Mouse (Mus musculus) liver, embryonic 11.5 days (tissue): ENCODE results near the gene Vamp2. TPM values are rescaled to one million over a fixed set of nuclear protein-coding genes. Genes with fewer than 3 reads are reported as not detected.

Experiments used
- ATAC-seq: fragments of 200-750 bp; cut with Nextera tagmentation; replicated peaks from 2 replicates; pipeline ENCODE4 v1.8.0; 2017; ENCODE audit warnings: moderate number of reproducible peaks, mild to moderate bottlenecking, moderate TSS enrichment, moderate library complexity; ENCODE audit not compliant: low FRiP score
- DNase-seq: peaks from one replicate; pipeline ENCODE4 v3.0.0-alpha.2; 2017; ENCODE audit warnings: low spot score
- H3K27ac ChIP-seq: fragments of 300-500 bp; sonication (generic); 2 replicates; pipeline ENCODE4 v1.5.1; 2014; ENCODE audit warnings: mild to moderate bottlenecking, low read depth, low read length, control low read depth
- H3K27me3 ChIP-seq: fragments of 300-500 bp; sonication (generic); replicated peaks from 2 replicates; pipeline ENCODE4 v1.6.1; 2014; ENCODE audit warnings: low read length, mixed read lengths; ENCODE audit not compliant: control insufficient read depth, insufficient read depth
- H3K36me3 ChIP-seq: fragments of 300-500 bp; sonication (generic); 2 replicates; pipeline ENCODE4 v1.6.1; 2014; ENCODE audit warnings: mild to moderate bottlenecking, low read length, moderate library complexity, mixed read lengths; ENCODE audit not compliant: control insufficient read depth, insufficient read depth
- H3K4me1 ChIP-seq: fragments of 300-500 bp; sonication (generic); replicated peaks from 2 replicates; pipeline ENCODE4 v1.6.1; 2014; ENCODE audit warnings: low read length, mixed read lengths; ENCODE audit not compliant: control insufficient read depth, insufficient read depth
- H3K4me2 ChIP-seq: fragments of 300-500 bp; sonication (generic); 2 replicates; pipeline ENCODE4 v1.6.1; 2014; ENCODE audit warnings: mild to moderate bottlenecking, control low read depth, moderate library complexity
- H3K4me3 ChIP-seq: fragments of 300-500 bp; sonication (generic); 2 replicates; pipeline ENCODE4 v1.5.1; 2014; ENCODE audit warnings: low read depth, low read length, control low read depth
- H3K9ac ChIP-seq: fragments of 300-500 bp; sonication (generic); 2 replicates; pipeline ENCODE4 v1.6.1; 2014; ENCODE audit warnings: low read depth, low read length, control low read depth
- H3K9me3 ChIP-seq: fragments of 300-500 bp; sonication (generic); 2 replicates; pipeline ENCODE4 v1.6.1; 2016; ENCODE audit warnings: low read length, inconsistent platforms, mixed read lengths; ENCODE audit not compliant: control insufficient read depth
- WGBS: fragments of 180-500 bp; shearing (Covaris S2); extraction: QIAGEN DNeasy Blood & Tissue Kit; methylation state at CpG from one replicate; pipeline ENCODE4 v1.1.7; 2014; 5-methylcytosine and 5-hydroxymethylcytosine counted together
- polyA plus RNA-seq: library from polyadenylated mRNA; unstranded; fragments of >200 nt; fragmentation: Nextera tagmentation; extraction: Ambion mirVana; gene quantifications from 2 replicates; pipeline ENCODE4 v1.2.1, GENCODE M21; 2014

Gene Vamp2
- polyA plus RNA-seq, 1 experiment from 2014 or later: 56.0 TPM

DNA sequence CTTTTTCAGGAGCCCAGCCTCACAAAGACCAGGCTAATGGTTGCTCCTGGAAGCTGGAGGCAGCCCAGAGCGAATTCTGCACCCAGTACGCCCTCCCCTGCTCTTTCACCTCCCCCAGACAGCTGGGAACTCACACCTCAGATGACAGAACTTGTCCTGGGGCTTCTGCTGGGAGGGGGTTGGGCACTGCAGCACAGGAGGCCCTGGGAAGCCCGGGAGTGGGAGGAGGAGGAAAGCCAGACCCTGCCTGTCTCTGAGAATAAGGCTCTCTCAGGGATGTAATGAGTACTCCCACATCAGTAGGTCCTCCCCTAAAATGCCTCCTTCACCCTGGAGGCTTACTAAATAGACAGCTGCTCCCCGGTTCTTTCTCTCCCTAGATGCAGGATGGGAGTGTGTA, 1.2 kb upstream of the Vamp2 start:
- Histone ChIP-seq H3K4me2 (no peak overlapping the region), H3K9ac (no peak overlapping the region), H3K4me1 (peaks cover 20% of the 10 kb centered on the region), H3K4me3 (no peak overlapping the region), H3K36me3 (peaks cover 10% of the 10 kb centered on the region), H3K27ac (no peak overlapping the region), H3K27me3 (no peaks in the 10 kb centered on the region), H3K9me3 (no peaks in the 10 kb centered on the region)
- ATAC-seq: no peak
- WGBS: 44% methylated on average over 4 of the region's 4 CpGs
- DNase-seq: no peak

DNA sequence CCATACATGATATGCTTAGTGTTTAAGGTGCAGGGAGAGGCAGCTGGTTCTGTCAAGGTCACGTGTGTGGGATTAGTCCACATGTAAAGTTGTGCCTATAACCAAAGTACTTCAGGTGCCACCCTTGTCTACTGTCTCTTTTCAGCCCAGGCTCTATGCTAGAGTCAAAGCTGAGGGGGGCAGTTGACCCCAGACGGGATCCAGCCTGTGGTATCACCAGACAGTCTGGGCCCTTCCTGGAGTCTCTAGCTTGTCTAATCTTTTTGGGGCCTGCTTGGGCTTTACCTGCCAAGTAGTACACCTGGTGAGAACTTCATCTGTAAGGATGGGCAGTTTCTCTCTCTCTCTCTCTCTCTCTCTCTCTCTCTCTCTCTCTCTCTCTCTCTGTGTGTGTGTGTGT, 693 bp upstream of the Vamp2 start:
- ATAC-seq (no peak), DNase-seq (no peak)
- H3K27ac ChIP-seq: no peak overlapping the region
- H3K4me2 ChIP-seq: peak overlapping the region; percentile 84
- no peaks in the 10 kb centered on the region for H3K27me3 ChIP-seq
- H3K36me3 ChIP-seq: peaks cover 12% of the 10 kb centered on the region
- H3K9ac ChIP-seq: peak overlapping the region; percentile 97
- WGBS: 57% methylated on average over 2 of the region's 2 CpGs
- H3K4me3 ChIP-seq: peak overlapping the region; percentile 91
- no peaks in the 10 kb centered on the region for H3K9me3 ChIP-seq
- H3K4me1 ChIP-seq: peaks cover 20% of the 10 kb centered on the region

GRCm38 (mm10) chr11:69088856-69089615, 746 bp downstream of the Vamp2 start:
- Histone ChIP-seq H3K27ac (peak overlapping the region; percentile 89), H3K4me3 (peak overlapping the region; percentile 91), H3K36me3 (peaks cover 14% of the 10 kb centered on the region), H3K9ac (peak overlapping the region; percentile 97), H3K9me3 (no peaks in the 10 kb centered on the region), H3K4me1 (peaks cover 20% of the 10 kb centered on the region), H3K27me3 (no peaks in the 10 kb centered on the region), H3K4me2 (peak overlapping the region; percentile 84)
- DNase-seq: peak; percentile 52
- 7% methylated on average over 25 of the region's 25 CpGs for WGBS
- ATAC-seq: peak; percentile 74

- WGBS: 86% methylated on average over 12 of the region's 12 CpGs
- 0 out of 2 replicates have a peak overlapping the region, but pooled peaks have one; percentile 28 for H3K27ac ChIP-seq
- peaks cover 20% of the 10 kb centered on the region for H3K4me1 ChIP-seq
Observed at GRCm38 (mm10) chr11:69089616-69090290, 1.5 kb downstream of the Vamp2 start.

GRCm38 (mm10) chr11:69090367-69090766, 2.1 kb downstream of the Vamp2 start:
- WGBS: 78% methylated on average over 6 of the region's 6 CpGs
- Histone ChIP-seq H3K4me1 (peaks cover 20% of the 10 kb centered on the region), H3K9ac (no peak overlapping the region), H3K36me3 (peaks cover 14% of the 10 kb centered on the region), H3K4me2 (no peak overlapping the region), H3K9me3 (no peaks in the 10 kb centered on the region), H3K27ac (no peak overlapping the region), H3K4me3 (peak overlapping the region; percentile 91; the same call in 1 of the 2 replicates), H3K27me3 (no peaks in the 10 kb centered on the region)
- no peak for DNase-seq
- ATAC-seq: no peak

More at GRCm38 (mm10) chr11:69089616-69090290, 1.5 kb downstream of the Vamp2 start:
- ATAC-seq: no peak
- Histone ChIP-seq H3K9ac (peak overlapping the region; percentile 97), H3K9me3 (no peaks in the 10 kb centered on the region), H3K4me2 (peak overlapping the region; percentile 84), H3K27me3 (no peaks in the 10 kb centered on the region), H3K4me3 (peak overlapping the region; percentile 91), H3K36me3 (peaks cover 14% of the 10 kb centered on the region)
- no peak for DNase-seq

DNA sequence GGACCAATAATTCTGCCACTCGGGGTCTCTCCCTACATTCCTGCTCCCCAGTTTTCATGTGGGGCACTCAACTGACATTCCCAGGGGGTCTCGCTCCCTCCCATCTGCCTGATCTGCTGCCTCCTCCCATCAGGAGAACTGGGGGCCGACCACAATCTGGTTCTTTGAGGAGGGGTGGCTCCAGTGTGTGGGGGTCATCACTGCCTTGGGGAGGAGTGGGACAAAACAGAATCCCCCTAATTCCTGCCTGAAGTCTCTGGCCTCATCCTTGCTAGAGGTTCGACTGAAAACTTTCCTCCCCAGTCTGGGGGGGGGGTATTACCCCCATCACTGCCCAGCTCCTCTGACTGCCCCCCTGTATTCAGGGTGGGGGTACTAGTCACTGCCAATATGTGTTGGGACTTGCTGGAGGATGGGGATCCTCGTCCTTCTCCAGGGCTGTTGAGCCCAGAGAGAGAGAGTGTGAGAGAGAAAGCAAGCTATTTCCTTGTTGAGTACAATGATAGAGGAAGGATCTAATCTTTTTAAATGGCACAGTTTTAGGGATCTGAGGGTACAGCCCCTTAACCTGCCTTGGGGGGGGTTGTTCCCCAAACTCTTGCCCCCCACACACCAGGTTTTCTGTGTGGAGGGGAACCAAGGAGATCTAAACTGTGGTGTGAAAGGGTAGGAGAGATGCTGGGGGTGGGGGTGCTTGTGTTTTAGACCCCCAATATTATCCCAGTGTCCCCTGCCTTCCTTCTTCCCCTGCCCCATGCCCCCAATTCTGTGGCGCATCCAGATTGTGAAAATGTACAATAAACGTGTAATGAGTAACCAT, 3.5 kb downstream of the Vamp2 start:
- WGBS: 60% methylated on average over 7 of the region's 7 CpGs
- no peak overlapping the region for H3K4me2 ChIP-seq
- H3K4me1 ChIP-seq: peaks cover 30% of the 10 kb centered on the region

DNA sequence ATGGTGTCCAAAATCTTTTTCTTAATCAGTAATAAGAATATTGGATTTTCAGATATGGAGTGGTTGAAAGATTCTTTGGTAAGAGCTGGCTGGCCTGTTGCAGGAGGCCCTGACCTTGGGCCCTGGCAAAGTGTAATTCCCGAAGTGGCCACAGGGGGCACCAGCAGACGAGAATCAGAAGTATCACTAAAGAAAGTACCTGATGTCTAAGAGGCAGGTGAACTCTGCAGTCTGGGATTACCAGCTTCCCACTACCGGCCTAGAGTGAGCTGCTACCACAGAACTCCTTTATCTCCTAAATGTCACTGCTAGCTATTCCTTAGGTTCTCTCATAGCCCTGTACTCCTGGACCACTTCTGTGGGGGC, 4.1 kb downstream of the Vamp2 start:
- DNase-seq (peak; percentile 73), ATAC-seq (no peak)
- Histone ChIP-seq H3K4me2 (no peak overlapping the region), H3K27me3 (no peaks in the 10 kb centered on the region), H3K4me1 (peaks cover 36% of the 10 kb centered on the region), H3K27ac (no peak overlapping the region), H3K4me3 (no peak overlapping the region), H3K36me3 (peaks cover 14% of the 10 kb centered on the region), H3K9ac (no peak overlapping the region), H3K9me3 (no peaks in the 10 kb centered on the region)
- 3% methylated on average over 3 of the region's 3 CpGs for WGBS

More for the DNA sequence above, 3.5 kb downstream of the Vamp2 start:
- DNase-seq (no peak), ATAC-seq (no peak)
- Histone ChIP-seq H3K27me3 (no peaks in the 10 kb centered on the region), H3K4me3 (no peak overlapping the region), H3K27ac (no peak overlapping the region), H3K9me3 (no peaks in the 10 kb centered on the region), H3K36me3 (peaks cover 14% of the 10 kb centered on the region), H3K9ac (peak overlapping the region; percentile 16; the same call in 1 of the 2 replicates)

DNA sequence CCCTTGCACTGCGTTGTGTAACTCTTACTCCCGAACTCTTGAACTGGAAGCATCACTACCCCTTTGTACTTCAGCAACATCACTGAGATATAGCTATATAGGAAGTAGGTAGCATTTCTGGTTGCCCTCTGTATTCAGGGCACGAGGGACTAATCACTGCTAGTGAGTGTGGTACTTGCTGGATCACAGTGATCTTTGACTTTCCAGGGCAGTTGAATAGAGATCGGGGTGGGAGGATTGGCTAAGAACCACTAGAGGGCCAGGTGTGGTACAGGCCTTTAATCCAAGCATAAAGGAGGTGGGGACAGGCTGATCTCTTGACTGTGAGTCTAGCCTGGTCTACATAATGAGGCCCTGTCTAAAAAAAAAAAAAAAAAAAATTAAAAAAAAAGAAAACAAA, 4.6 kb downstream of the Vamp2 start:
- H3K27ac ChIP-seq: no peak overlapping the region
- no peak for ATAC-seq
- WGBS: 83% methylated on average over 4 of the region's 4 CpGs
- H3K27me3 ChIP-seq: no peaks in the 10 kb centered on the region
- peaks cover 14% of the 10 kb centered on the region for H3K36me3 ChIP-seq
- no peak overlapping the region for H3K4me3 ChIP-seq
- no peaks in the 10 kb centered on the region for H3K9me3 ChIP-seq
- DNase-seq: no peak
- H3K4me1 ChIP-seq: peaks cover 37% of the 10 kb centered on the region
- H3K9ac ChIP-seq: no peak overlapping the region
- H3K4me2 ChIP-seq: no peak overlapping the region
